Mouse (Mus musculus): ENCODE measurements around the gene Tet3. TPM values are rescaled to one million over a fixed set of nuclear protein-coding genes. Genes with fewer than 3 reads are reported as not detected.

Gene Tet3
- polyA plus RNA-seq, 2 experiments from 2014 or later, result 18.5 to 20.8 TPM

GRCm38 (mm10) chr6:83439119-83439767, 19.6 kb downstream of the Tet3 start:
- ATAC-seq, result no peak

DNA sequence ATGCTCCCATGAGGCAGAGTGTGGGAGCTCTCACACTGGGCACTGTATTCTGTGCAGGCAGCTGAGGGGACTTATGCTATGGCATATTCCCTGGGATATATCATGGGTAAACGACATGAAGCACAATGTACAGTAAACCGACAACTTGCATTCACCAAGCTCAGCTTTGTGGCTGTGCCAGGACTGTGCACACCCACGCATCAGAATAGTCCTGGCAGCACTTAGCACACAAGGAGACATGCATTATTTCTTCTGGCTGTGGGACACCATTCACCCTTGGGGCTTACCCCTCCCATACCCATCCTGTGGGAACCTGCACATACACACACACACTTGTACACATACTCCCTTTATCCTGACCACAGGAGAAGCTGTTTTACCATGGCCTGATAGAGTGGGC, 20.3 kb downstream of the Tet3 start:
- ATAC-seq, result no peak

- ATAC-seq, result no peak
Measured at GRCm38 (mm10) chr6:83437802-83438201, 21.1 kb downstream of the Tet3 start.

DNA sequence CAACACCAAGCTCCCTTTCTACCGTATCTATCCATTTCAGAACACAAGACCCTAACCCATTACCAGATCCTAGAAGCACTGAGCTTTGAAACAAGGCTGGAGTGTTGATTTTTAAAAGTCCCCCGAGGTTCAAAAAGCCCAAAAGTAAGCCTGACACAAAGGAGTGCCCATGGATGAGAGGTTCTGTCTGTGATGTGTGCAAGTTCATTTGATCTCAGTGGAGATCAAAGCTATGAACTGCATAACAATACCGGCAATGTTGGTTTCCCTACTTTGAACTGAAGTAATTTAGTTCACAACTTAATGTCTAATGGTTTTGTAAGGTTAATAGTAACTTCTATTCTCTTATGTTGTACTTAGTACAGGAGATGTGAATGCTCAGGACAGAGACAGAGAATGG, 21.7 kb downstream of the Tet3 start:
- peak; percentile 22 for ATAC-seq

- ATAC-seq, result no peak
Measured at GRCm38 (mm10) chr6:83436547-83436946, 22.3 kb downstream of the Tet3 start.

GRCm38 (mm10) chr6:83435174-83435573, 23.7 kb downstream of the Tet3 start:
- ATAC-seq, result no peak

DNA sequence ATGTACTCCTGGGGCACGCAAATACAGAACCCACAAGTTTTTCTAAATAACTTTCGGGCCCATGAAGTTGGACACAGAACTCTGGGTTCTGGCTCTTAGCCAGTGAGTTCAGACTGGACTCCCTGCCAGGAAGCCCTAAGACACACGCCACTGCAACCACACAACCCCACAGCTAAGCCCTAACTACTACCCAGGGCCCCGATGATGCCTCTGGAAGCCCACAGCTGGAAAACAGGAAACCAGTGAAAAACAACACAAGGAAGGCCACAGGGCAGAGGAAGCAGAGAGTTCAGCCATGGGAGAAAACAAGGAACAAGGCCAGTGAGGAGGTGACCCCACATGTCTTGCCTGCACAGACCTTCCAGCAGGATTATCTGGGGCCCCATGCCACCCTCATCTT, 25.3 kb downstream of the Tet3 start:
- ATAC-seq, result no peak

DNA sequence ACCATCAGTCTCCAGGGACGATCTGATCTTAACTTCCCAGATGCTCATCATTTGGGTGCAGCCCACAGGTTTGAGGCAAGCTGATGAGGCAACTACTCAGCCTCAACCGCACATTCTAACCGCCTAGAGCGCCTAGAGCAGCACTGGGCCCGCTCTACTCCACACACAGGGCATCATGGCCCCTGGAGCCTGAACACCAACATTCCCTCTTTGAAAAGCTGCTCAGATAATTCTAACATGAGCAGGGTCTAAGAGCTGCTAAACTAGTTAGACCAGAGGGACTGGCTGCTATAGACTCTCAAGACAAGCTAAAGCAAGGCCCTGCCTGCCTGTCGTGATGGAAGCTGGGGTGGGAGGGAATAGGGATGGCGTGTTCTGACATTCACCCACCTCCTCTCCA, 25.9 kb downstream of the Tet3 start:
- ATAC-seq, result no peak

GRCm38 (mm10) chr6:83427968-83428731, 30.7 kb downstream of the Tet3 start:
- ATAC-seq, result peak; percentile 63

DNA sequence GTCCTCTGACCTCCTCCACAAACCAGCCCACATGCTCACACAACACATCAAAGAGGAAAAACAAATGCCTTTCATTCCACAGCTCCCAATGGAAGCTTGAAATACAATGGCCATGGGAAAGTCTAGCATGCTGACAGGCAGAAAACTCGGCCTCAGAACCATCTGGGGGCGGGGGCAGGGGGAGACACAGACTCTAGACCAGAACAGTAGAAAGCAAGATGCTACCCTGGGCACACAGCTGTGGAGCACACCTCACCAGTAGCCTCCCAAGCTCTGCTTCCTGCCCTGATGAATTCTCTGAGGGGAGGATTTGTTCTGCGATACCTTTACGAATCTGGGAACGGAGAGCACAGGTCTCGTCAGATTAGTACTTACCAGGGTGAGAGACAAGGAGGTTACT, 31.4 kb downstream of the Tet3 start:
- ATAC-seq, result no peak

GRCm38 (mm10) chr6:83426576-83426975, 32.3 kb downstream of the Tet3 start:
- no peak for ATAC-seq

GRCm38 (mm10) chr6:83424053-83424404, 34.9 kb downstream of the Tet3 start:
- ATAC-seq, result no peak

- no peak for ATAC-seq
Measured at GRCm38 (mm10) chr6:83423400-83424052, 35.4 kb downstream of the Tet3 start.

- ATAC-seq, result no peak
Measured at GRCm38 (mm10) chr6:83421866-83422649, 36.8 kb downstream of the Tet3 start.

DNA sequence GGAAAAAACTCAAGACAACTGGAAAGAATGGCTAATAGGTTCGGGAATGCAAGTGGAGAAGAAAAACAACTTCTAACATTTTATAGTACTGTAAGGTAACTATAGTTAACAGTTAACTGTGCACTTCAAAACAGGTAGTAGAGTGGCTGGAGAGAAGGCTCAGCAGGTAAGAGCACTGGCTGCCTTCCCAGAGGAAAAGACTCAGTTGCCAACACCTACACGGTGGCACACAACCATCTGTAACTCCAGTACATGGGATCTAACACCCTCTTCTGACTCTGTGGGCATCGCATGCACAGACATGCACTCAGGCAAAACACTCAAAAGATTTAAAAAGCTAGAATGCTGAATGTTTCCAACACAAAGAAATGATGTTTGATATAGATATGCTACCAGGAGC, 39.4 kb downstream of the Tet3 start:
- no peak for ATAC-seq

DNA sequence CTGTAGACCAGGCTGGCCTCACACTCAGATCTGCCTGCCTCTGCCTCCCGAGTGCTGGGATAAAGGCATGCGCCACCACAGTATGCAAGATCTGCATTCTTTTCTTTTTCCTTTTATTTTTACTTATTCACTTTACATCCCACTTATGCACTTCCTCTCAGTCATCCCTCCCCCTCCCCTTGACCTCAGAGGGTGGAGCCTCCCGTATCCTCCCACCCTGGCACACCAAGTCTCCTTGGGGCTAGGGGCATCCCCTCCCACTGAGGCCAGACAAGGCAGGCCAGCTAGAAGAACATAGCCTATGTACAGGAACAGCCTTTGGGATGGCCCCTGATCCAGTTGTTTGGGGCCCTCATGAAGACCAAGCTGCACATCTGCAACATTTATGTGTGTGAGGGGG, 41.4 kb downstream of the Tet3 start:
- no peak for ATAC-seq

GRCm38 (mm10) chr6:83417104-83417502, 41.8 kb downstream of the Tet3 start:
- no peak for ATAC-seq

- peak; percentile 49 for ATAC-seq
Measured at GRCm38 (mm10) chr6:83416261-83417103, 42.4 kb downstream of the Tet3 start.

DNA sequence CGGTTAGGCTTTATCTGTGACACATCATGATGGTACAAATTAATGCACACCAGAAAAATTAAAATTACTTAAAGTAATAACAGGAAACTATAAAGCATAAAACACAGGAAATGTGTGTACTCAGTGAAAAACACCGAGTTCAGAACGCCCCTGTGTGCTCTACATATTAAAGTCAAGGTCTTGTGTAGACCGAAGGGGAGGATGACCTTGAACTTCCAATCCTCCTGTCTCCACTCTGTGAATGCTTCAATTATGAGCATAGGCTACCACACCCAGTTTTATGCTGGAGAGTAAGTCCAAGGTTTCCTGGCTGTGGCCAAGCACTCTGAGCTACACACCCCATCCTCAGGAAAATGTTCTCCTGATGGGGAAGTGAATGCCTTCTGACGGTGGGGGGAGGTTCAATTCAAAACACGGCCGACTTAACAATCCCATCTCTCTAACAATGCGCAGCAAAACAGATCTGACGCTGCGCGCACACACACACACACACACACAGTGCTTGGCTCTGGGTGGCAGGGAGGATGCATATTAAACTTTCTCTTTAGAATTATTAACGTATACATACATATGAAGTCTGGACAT, 43.4 kb downstream of the Tet3 start:
- peak; percentile 33 for ATAC-seq

GRCm38 (mm10) chr6:83414601-83415355, 44.1 kb downstream of the Tet3 start:
- peak; percentile 22 for ATAC-seq

- ATAC-seq, result no peak
Measured at GRCm38 (mm10) chr6:83413686-83414085, 45.2 kb downstream of the Tet3 start.
